Mouse (Mus musculus) activated CD4-positive, CD25-positive, alpha-beta regulatory T cell, adult 4 months (primary cell): ENCODE measurements around the gene Zfp37. TPM values are rescaled to one million over a fixed set of nuclear protein-coding genes. Genes with fewer than 3 reads are reported as not detected.
"Not testable (repeated sequence)": the region's sequence is repeated elsewhere in the genome, so short reads cannot be mapped to it uniquely, and the experiment has no call there.

ENCODE experiments used
- ATAC-seq: one replicate; pipeline ENCODE4 v1.8.0; 2017
- polyA plus RNA-seq, 2 experiments: library from polyadenylated mRNA; unstranded; fragments of 100-300 nt; shearing (Covaris generic); gene quantifications; one replicate each; pipeline ENCODE4 v1.2.1; 2017

Gene Zfp37
- polyA plus RNA-seq, 2 experiments from 2014 or later, result not detected

DNA sequence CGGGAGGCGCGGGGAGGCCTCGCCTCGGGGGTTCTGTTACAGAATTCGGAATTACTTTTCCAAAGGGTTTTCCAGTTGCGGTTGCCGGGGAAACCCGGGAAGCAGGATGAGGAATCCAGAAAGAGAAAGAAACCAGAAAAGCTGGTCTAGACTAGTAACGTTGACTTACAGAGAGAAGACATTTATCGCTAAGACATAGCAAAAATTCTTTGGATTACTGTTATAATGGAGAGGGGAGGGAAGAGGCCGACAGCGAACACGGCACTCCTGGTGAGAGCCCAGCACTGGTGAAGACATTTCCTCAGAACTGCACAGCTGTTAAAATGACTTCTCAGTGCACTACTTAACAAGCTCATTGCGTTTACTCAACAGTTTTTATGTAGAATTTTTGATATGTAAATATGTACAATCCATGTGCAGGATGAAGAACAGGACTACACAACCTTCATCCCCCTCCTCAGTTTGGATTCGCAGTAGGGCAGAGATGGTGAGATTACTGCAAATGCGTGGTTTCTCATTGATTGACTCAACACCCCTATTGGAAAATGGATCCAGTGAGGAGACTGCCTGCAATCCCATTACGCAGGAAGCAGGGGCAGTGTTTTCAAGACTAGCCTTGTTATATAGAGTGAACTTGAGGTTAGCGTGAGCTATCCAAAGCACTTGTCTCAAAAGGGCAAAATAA, 22.0 kb downstream of the Zfp37 start:
- no peak for ATAC-seq

DNA sequence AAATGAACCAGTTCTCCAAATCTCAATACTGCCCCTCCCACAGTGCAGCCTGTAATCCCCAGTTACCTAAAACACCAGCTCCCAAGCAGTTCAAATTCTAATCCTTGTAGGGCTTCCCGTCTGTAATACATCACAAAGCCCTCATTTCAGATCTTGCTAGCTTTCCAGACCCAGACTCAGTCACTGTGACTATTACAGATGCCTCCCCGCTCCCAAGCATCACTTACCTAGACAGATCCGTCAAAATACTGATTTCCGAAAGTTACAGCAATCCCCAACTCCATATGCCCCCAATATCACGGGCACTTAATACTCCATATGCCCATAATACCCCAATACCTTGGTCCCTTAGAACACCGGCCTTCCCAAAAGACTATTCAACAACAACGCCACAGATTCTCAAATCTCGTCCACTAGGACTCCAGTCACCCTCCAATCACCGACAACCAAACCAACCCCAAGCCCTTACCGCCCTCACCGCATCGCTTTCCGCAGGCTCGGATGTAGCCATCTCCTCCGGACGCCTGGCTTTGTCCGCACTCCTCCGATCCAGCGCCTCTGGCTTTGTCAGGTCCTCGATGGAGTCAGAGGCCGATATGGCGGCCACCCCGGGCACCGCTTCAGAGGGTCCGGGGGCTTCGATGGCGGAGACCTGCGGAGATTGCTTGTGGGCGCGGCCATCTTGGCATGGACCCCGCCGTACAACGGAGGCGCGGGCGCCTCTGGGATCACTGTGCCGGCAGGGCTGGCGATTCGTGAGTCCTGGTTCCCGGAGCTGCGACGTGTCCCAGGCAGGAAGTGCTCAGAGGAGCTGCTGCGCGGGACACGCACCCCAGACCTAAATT, 22.8 kb downstream of the Zfp37 start:
- no peak for ATAC-seq

DNA sequence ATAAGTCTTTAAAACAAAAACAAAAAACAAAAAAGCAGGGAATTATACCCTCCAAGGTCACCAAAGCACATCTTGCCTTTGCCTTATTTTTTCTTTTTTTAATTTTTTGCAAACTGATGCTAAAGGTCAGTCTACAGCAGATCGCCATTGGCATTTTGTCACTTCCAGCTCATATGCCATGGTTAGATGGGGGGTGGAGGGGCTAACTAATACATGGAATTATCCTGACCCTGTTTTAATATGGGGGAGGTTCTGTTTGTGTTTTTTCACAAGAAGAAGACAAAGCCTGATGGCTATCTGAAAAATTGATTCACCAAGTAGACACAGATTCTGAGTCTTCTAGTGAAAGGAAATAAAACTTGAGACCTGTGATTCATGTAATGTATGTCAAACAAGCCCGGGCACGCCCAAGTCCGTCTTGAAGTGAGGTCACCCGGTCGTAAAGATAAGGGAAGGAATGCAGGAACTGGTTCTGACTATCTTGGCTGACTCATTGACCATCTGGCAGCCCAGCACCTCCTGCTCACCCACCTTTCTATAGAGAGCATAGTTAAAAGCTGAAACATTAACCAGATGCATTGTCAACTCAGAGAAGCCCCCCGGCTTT, 30.8 kb downstream of the Zfp37 start:
- ATAC-seq, result no peak

DNA sequence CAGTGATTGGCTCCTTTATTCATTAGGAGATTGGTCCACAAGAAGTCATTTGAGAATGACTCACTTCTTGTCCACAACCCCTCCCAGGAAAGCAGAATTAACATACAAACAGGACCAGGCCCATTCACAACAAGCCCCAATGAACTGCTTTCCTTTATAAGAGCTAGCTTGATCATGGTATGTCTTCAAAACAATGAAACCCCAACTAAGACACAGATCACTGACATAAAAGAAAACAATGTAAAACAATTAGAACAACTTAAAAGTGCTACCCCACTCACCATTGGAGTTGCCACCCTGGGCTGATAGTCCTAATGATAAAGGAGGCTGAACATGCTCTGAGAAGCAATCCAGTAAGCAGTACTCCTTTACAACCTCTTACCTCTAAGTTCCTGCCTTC, 42.1 kb downstream of the Zfp37 start:
- no peak for ATAC-seq

DNA sequence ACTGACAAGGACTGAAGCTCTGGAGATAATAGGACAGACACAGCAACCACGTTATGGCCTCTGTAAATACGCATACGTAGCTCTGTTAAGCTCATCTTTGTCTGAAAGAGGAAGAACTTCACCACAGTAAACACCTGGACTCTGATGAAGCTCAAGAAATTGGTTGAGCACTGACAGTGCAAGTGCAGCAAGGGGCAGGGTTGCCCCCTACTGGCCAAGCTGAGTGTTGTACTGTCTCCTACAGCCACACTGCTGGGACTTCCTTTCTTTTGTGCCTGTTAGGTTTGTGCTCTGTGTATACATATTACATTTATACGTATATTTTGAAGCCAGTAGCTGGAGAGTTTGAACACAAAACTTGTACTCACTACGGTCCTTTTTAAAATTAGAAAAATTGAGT, 53.6 kb downstream of the Zfp37 start:
- no peak for ATAC-seq

DNA sequence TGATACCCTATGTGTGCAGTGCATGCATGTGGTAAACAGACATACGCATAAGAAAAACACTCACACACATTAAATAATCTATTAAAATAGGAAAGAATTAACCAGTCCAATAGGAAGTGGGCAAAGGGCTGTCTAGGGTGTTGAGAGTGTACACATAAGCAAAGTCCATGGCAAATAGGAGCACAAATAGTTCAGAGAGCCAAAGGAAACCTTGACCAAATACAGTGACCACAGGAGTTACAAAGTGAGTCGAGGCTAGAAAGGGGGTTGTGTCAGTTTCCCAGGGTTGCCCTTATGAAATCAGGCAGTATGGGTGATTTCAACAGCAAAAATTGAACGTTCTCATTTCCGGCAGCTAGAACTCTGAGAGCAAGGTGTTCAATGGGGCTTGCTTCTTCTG, 56.4 kb downstream of the Zfp37 start:
- no peak for ATAC-seq

DNA sequence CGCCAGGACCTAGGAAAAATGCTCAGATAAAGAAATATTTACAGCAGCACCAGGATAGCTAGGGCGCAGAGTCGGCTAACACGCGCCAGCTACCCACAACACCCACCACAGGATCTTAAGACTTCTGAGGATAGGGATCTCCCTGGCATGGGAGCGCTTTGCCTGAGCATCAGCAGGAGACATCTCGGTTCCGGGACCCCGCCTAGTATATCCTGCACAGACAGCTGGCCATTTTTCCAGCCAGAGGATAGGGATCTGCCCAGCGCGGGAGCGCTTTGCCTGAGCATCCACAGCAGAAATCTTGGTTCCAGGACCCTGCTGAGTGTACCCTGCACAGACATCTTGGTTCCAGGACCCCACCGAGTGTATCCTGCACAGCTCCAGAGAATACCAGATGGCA, 63.2 kb downstream of the Zfp37 start:
- not testable (repeated sequence) for ATAC-seq

DNA sequence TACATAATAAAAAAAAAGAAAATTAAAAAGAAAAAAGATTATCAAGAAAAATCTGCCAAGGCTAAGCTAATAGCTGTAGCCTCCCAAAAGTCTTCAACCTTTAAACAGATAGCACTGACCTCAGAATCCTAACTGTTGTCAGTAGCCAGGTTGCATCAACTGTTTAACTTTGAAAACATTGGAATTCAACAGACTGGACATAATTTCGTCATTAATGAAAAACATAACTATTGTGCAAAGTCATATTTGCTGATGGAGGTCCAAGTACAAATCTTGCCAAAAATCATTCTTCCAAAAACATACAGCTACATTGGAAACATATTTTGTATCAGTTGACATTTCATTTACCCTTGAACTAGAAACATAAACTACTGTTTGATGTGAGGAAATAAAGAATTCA, 72.4 kb downstream of the Zfp37 start:
- no peak for ATAC-seq

DNA sequence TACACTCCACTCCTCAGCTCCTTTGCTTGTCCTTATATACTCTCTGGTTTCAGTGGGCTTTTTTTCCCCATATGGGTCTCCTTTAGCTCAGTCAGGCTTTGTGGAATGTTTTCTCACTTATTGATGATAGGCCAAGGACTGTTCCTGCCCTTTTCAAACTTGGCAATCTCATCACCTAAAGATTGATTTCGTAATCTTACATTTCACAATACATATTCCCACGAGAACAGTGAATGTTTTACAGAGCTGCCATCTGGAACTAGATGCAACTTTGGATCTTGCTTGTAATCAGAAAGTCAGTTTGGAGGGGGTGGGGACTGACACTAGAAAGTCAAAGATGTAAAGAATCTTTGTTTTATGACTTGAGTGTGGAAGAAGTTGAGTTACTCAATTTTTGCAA, 80.0 kb downstream of the Zfp37 start, which contains the start of gene Mup21:
Gene Mup21, minus strand, starts transcription at position 53 of the 400 bp plus-strand sequence.
- ATAC-seq, result no peak

Other genes starting within 250 kb of the Zfp37 start
- gene Mup20, start 176.9 kb downstream of the Zfp37 start, polyA plus RNA-seq, result not detected
- not detected for gene Mup3, start 143.7 kb downstream of the Zfp37 start, polyA plus RNA-seq
- gene Mup21, start 80.2 kb downstream of the Zfp37 start, polyA plus RNA-seq, result not detected
- gene Slc31a2, start 31.5 kb upstream of the Zfp37 start, polyA plus RNA-seq, result 1 to 10 TPM; 7.0 to 9.7 TPM
- gene Fkbp15, start 129.5 kb upstream of the Zfp37 start, polyA plus RNA-seq, result 10 to 100 TPM; 36.9 to 38.3 TPM
- 10 to 100 TPM in 1 of 2 experiments, 1 to 10 TPM in 1; 9.7 to 11.0 TPM for gene Slc31a1, start 129.7 kb upstream of the Zfp37 start, polyA plus RNA-seq
- gene Cdc26, start 177.6 kb upstream of the Zfp37 start, polyA plus RNA-seq, result 10 to 100 TPM; 66.2 to 78.3 TPM
- gene Prpf4, start 177.8 kb upstream of the Zfp37 start, polyA plus RNA-seq, result 10 to 100 TPM; 16.4 to 17.5 TPM
- under 1 TPM in 1 of 2 experiments, not detected in 1; 0.44 TPM for gene Rnf183, start 204.2 kb upstream of the Zfp37 start, polyA plus RNA-seq
- gene Wdr31, start 239.8 kb upstream of the Zfp37 start, polyA plus RNA-seq, result under 1 TPM in 1 of 2 experiments, not detected in 1; 0.33 TPM
- 1 to 10 TPM; 1.0 to 2.1 TPM for gene Bspry, start 249.0 kb upstream of the Zfp37 start, polyA plus RNA-seq